Mouse (Mus musculus) frontal cortex, postnatal 36 days (tissue): ENCODE results near the gene Spen.
"Not testable (repeated sequence)": the region's sequence is repeated elsewhere in the genome, so short reads cannot be mapped to it uniquely, and the experiment has no call there.

Experiments
- DNase-seq, 2 experiments: peaks; one replicate each; pipeline ENCODE4 v3.0.0; 2022; ENCODE audit warnings: low spot score in 2 of 2

Gene Spen

GRCm38 (mm10) chr4:141538408-141539212 lies at the start of gene Spen:
TSS of gene Spen (minus strand) at chr4:141538597.
- peak; percentile 90 to 92 for DNase-seq

GRCm38 (mm10) chr4:141583919-141584318 lies 45.5 kb upstream of the Spen start:
- DNase-seq = no peak

GRCm38 (mm10) chr4:141581051-141581450 lies 42.7 kb upstream of the Spen start:
- no peak for DNase-seq

GRCm38 (mm10) chr4:141578833-141579232 lies 40.4 kb upstream of the Spen start:
- no peak for DNase-seq

GRCm38 (mm10) chr4:141576877-141577276 lies 38.5 kb upstream of the Spen start:
- DNase-seq = no peak

GRCm38 (mm10) chr4:141576404-141576803 lies 38.0 kb upstream of the Spen start:
- DNase-seq = no peak

GRCm38 (mm10) chr4:141574789-141575702 lies 36.6 kb upstream of the Spen start:
- peak; percentile 81 to 84 for DNase-seq

GRCm38 (mm10) chr4:141573359-141573966 lies 35.1 kb upstream of the Spen start:
- no peak for DNase-seq

- DNase-seq = no peak
Observed at GRCm38 (mm10) chr4:141572668-141573358, 34.4 kb upstream of the Spen start.

GRCm38 (mm10) chr4:141571934-141572333 lies 33.5 kb upstream of the Spen start:
- DNase-seq = no peak

GRCm38 (mm10) chr4:141571337-141571739 lies 32.9 kb upstream of the Spen start:
- DNase-seq = no peak

GRCm38 (mm10) chr4:141570821-141571220 lies 32.4 kb upstream of the Spen start:
- no peak for DNase-seq

GRCm38 (mm10) chr4:141570004-141570403 lies 31.6 kb upstream of the Spen start:
- no peak for DNase-seq

GRCm38 (mm10) chr4:141568966-141569365 lies 30.6 kb upstream of the Spen start:
- no peak for DNase-seq

- not testable (repeated sequence) for DNase-seq
Observed at GRCm38 (mm10) chr4:141567174-141567573, 28.8 kb upstream of the Spen start.

GRCm38 (mm10) chr4:141566187-141566586 lies 27.8 kb upstream of the Spen start:
- no peak for DNase-seq

GRCm38 (mm10) chr4:141565325-141565724 lies 26.9 kb upstream of the Spen start:
- no peak for DNase-seq

GRCm38 (mm10) chr4:141564660-141565059 lies 26.3 kb upstream of the Spen start:
- DNase-seq = no peak

GRCm38 (mm10) chr4:141564209-141564608 lies 25.8 kb upstream of the Spen start:
- no peak for DNase-seq

- no peak for DNase-seq
Observed at GRCm38 (mm10) chr4:141562281-141562680, 23.9 kb upstream of the Spen start.

GRCm38 (mm10) chr4:141561331-141561919 lies 23.0 kb upstream of the Spen start:
- DNase-seq = not testable (repeated sequence)
